Mouse (Mus musculus) left cerebral cortex, adult 6 months (tissue): ENCODE results near the gene Rnps1. TPM values are rescaled to one million over a fixed set of nuclear protein-coding genes. Genes with fewer than 3 reads are reported as not detected.

Experiments used
- long read RNA-seq, 2 experiments: library from polyadenylated mRNA; unstranded; transcript quantifications; one replicate each; pipeline ENCODE4 v2.0.0; 2019 to 2020
- polyA plus RNA-seq: library from polyadenylated mRNA; unstranded; fragments of <200 nt; fragmentation: Nextera tagmentation; gene quantifications from 2 replicates; pipeline ENCODE4 v1.2.3, GENCODE M21; 2021

Gene Rnps1
- 90.6 and 122 TPM in 2 replicates for polyA plus RNA-seq
- long read RNA-seq, experiment 1, transcript Rnps1-203 (9 exons, 1,920 nt) = major isoform, 78 of 237 reads
- long read RNA-seq, experiment 1, transcript Rnps1-201 (8 exons, 1,816 nt) = minor isoform, 17 of 237 reads
- long read RNA-seq, experiment 1, transcript Rnps1-207 (1 exons, 2,106 nt) = minor isoform, 38 of 237 reads
- long read RNA-seq, experiment 1, transcript Rnps1-202 (7 exons, 1,646 nt) = minor isoform, 9 of 237 reads
- long read RNA-seq, experiment 1, partial matches to known transcripts = 65 of 237 reads
- long read RNA-seq, experiment 1, other reads (novel, unspliced or antisense) = 23 of 237 reads
- long read RNA-seq, experiment 2, transcript Rnps1-203 (9 exons, 1,920 nt) = major isoform, 22 of 107 reads
- long read RNA-seq, experiment 2, transcript Rnps1-202 (7 exons, 1,646 nt) = minor isoform, 8 of 107 reads
- long read RNA-seq, experiment 2, transcript Rnps1-201 (8 exons, 1,816 nt) = minor isoform, 8 of 107 reads
- long read RNA-seq, experiment 2, partial matches to known transcripts = 58 of 107 reads
- long read RNA-seq, experiment 2, other reads (novel, unspliced or antisense) = 7 of 107 reads

DNA sequence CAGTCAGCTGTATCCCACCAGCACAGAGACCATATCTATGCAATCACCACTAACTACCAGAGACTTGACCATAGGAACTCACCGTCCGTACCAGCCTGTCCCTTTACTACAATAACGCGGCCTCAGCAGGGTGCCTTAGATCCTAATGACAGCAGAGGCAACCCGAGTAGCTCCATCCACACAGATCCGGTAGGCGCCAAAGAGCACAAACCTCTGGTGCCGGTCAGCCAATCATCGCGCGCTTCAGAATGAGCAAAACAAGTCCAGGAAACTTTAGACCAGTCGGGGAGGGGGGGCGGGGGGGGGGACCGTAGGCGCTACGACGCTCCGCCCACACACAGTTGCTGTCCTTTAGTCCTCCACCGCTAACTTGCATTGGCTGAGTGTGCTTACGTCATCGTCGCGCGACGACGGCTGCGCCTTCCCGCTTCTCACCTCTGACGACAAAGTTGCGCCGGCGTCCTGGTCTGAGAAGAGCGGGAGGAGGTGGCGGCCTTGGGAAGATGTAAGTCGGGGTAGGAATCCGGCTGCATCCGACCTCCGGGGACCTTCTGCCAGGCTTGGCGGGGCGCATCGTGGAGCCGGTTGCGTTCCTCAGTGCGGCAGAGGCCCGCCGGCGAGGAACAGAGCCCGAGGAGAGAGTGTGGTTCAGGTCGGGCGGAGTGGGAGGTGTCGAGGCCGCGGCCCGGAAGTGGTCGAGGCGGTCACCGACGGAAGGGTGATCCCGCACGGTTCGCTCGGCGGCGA lies at the start of gene Rnps1:
Gene Rnps1, plus strand, starts transcription at position 336 of the 747 bp plus-strand sequence.

DNA sequence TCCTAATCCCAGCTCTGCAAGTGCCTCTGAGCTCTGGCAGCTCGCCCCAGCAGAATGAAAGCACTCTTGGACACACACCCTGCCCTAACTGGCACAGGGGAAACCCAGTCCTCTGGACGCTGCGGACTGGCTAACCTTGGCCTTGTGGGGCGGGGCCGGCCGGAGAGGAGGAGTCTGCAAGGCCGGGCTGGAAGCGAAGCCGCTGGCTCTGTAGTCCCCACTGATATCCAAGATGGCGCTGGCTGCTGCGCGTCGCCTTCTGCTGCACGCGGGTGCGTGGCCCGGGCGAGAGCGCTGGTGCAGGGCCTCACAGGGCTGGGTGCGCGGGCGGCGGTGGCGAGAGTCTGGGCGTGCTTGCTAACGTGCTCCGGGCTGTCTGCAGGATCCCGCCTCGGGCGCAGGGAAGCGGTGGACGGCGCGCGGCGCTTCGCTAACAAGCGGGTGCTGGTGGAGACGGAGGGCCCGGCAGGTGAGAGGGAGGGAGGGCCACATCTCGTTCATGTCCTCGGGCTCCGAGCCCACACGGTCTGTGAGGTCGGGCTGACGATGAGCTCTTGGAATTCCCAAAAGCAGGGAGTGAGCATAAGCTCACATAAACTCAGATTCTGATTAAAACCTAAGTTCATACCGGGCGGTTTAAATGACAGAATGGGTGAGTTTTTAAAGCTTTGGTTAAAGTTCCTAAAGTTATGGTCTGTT lies 12.3 kb downstream of the Rnps1 start, which contains the start of gene Eci1:
Gene Eci1, plus strand, starts transcription at position 171 of the 699 bp plus-strand sequence.

DNA sequence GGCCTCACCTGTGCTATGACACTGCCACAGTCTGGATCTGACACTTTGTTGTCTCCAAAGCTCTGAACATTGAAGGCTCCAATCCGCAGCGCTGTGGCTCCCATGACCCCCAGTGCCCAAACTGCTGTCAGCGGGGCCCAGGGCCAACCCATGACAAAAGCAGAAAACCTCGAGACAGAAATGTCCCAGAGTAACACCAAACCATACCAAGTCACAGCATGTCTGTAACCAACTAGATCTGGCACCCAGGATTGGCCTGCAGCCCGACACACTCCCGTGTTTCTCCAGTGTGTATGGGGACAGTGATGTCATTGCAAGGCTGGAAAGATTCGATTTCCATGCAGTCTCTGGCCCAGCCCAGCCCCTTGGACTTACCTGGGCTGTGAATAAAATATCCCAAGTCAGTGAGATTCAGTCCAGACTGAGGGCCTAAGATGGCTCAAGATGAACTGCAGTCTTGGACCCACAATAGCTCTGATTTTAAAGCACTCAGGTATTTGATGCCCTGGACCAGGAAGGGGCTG lies 28.3 kb downstream of the Rnps1 start, which contains the start of gene Dnase1l2:
Gene Dnase1l2, minus strand, starts transcription at position 474 of the 524 bp plus-strand sequence.

DNA sequence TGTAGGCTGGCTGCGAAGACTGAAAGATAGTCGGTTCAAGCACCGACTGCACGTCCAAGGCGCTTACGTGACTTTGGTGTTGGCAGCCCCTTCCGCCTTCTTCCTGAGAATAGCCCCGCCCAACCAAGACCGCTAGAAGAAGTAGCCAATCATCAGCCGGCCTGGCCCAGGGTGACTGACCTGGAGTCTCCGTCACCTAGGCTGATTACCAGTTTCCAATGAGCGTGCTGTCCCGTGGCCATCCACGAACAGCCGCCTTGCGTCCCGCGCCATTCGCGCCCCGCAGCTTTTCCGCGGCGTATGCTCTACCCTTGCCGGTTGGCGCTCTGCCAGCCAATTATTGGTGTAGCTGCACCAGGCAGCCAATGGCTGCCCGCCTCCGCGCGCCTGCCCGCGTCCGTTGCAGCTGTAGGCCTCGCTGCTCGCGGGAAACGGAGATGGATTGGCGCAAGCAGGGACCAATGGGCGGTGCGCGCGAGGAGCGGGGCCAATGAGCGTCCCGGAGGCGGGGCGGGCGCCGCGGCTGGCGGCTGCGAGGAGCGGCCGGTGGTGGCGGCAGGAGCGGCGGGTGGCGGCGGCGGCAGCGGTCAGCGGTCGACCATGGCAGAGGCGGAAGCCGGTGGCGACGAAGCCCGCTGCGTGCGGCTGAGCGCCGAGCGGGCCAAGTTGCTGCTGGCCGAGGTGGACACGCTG lies 55.7 kb downstream of the Rnps1 start, which contains the start of the genes E4f1 and Pgp:
Gene E4f1, minus strand, starts transcription at position 404 of the 693 bp plus-strand sequence.
Gene Pgp, plus strand, starts transcription at position 483 of the 693 bp plus-strand sequence.

DNA sequence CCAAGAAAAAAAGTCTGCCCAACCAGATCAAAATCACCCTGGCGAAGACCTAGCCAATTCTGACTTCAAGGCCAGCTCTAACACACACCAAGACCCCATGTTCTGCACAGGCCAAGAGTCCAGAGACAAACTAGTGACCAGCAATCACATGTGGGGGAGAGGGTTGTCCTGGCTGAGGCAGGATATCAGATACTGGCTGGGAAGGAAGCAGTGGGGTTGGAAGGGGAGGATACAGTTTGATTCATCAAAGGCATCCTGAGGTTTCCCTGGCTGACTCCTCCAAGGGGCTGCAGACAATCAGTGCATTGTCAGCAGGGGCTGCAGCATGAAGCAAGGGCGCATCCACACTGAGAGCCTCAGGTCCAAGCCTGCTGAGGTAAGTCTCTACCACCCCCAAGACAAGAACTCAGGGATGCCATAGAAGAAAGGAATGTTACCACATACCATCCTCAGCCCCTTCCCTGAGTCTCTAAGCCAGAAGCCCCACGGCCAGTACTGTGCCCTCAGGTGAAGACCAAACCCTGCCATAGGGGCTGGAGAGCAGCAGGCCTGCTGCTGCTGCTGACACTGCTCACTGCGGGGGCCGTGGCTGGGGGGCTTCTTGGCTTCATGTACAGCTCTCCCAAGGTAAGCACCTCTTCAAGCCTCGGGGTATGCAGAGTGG lies 59.4 kb downstream of the Rnps1 start, which contains the start of gene Bricd5:
Gene Bricd5, plus strand, starts transcription at position 273 of the 664 bp plus-strand sequence.

Other genes starting within 250 kb of the Rnps1 start
- gene Atp6v0c, start 244.9 kb upstream of the Rnps1 start, polyA plus RNA-seq = 2,129 and 2,190 TPM in 2 replicates
- gene Tbc1d24, start 209.0 kb upstream of the Rnps1 start, polyA plus RNA-seq = 13.7 and 14.1 TPM in 2 replicates
- gene Ntn3, start 205.0 kb upstream of the Rnps1 start, polyA plus RNA-seq = 2.0 and 5.5 TPM in 2 replicates
- 8.3 and 8.5 TPM in 2 replicates for gene Tedc2, start 193.7 kb upstream of the Rnps1 start, polyA plus RNA-seq
- 2.2 and 2.4 TPM in 2 replicates for gene Ccnf, start 163.1 kb upstream of the Rnps1 start, polyA plus RNA-seq
- gene Abca17, start 63.5 kb upstream of the Rnps1 start, polyA plus RNA-seq = 0.22 and 0.34 TPM in 2 replicates
- 10.9 and 18.7 TPM in 2 replicates for gene Abca3, start 62.6 kb upstream of the Rnps1 start, polyA plus RNA-seq
- gene Eci1, start 12.1 kb downstream of the Rnps1 start, polyA plus RNA-seq = 78.8 and 90.8 TPM in 2 replicates
- gene Dnase1l2, start 28.5 kb downstream of the Rnps1 start, polyA plus RNA-seq = 0.21 and 0.36 TPM in 2 replicates
- 10.7 and 12.9 TPM in 2 replicates for gene E4f1, start 55.7 kb downstream of the Rnps1 start, polyA plus RNA-seq
- 93.6 and 113 TPM in 2 replicates for gene Pgp, start 55.8 kb downstream of the Rnps1 start, polyA plus RNA-seq
- gene Bricd5, start 59.3 kb downstream of the Rnps1 start, polyA plus RNA-seq = 0.82 and 1.2 TPM in 2 replicates
- 16.5 and 21.2 TPM in 2 replicates for gene Mlst8, start 64.5 kb downstream of the Rnps1 start, polyA plus RNA-seq
- 8.6 and 20.5 TPM in 2 replicates for gene Caskin1, start 74.0 kb downstream of the Rnps1 start, polyA plus RNA-seq
- 20.3 TPM in 2 replicates for gene Traf7, start 113.4 kb downstream of the Rnps1 start, polyA plus RNA-seq
- gene Rab26, start 119.6 kb downstream of the Rnps1 start, polyA plus RNA-seq = 51.2 and 58.9 TPM in 2 replicates
- 4.8 and 5.4 TPM in 2 replicates for gene Pkd1, start 135.3 kb downstream of the Rnps1 start, polyA plus RNA-seq
- gene Tsc2, start 218.1 kb downstream of the Rnps1 start, polyA plus RNA-seq = 60.7 and 86.2 TPM in 2 replicates
- 5.6 and 5.9 TPM in 2 replicates for gene Nthl1, start 218.1 kb downstream of the Rnps1 start, polyA plus RNA-seq
- gene Slc9a3r2, start 235.8 kb downstream of the Rnps1 start, polyA plus RNA-seq = 39.3 and 41.9 TPM in 2 replicates
- 0.47 and 0.65 TPM in 2 replicates for gene Npw, start 243.9 kb downstream of the Rnps1 start, polyA plus RNA-seq